8 mouse cellular contexts compared by ENCODE assay signal in genomic region chr17:86753130-86753821, GRCm38 (mm10). TPM values are rescaled to one million over a fixed set of nuclear protein-coding genes. Genes with fewer than 3 reads are reported as not detected.
DNase-seq lines count a peak whose midpoint lies in the region; ATAC-seq lines count a peak whose summit lies in the region.

Epas1 (plus strand) TSS chr17:86753700.

- peaks cover 23% of the 10 kb centered on the region for H3K4me1 ChIP-seq in hindbrain, embryonic 16.5 days (ENCODE audit: control insufficient read depth, insufficient read depth, low read depth, low read length)

- H3K4me3 ChIP-seq in hindbrain, embryonic 16.5 days (ENCODE audit: low read length), result peak within 1 kb of the TSS; percentile 53

- peak within 1 kb of the TSS; percentile 44; the same call in 1 of the 2 replicates for H3K27ac ChIP-seq in hindbrain, embryonic 16.5 days (ENCODE audit: low read depth, low read length)

- peaks cover 39% of the 10 kb centered on the region for H3K27me3 ChIP-seq in hindbrain, embryonic 16.5 days (replicated peaks; ENCODE audit: control insufficient read depth, insufficient read depth, low read length)

- H3K9ac ChIP-seq in hindbrain, embryonic 16.5 days (ENCODE audit: low read depth, low read length), result peak within 1 kb of the TSS; percentile 54

- peak; percentile 95 for DNase-seq in ZHBTc4 (ENCODE audit: low read depth, low spot score)
- peak; percentile 51 to 70 for DNase-seq in cerebellum, postnatal 4 days (ENCODE audit: low spot score in 2 of 2)
- DNase-seq in gastrocnemius, adult 8-10 months (ENCODE audit: low spot score in 2 of 2), result peak; percentile 84 to 88
- peak; percentile 51 to 54 for DNase-seq in left cerebral cortex, adult 18-20 months (ENCODE audit: low spot score in 2 of 2)
- DNase-seq in lung, postnatal 4 days, result peak; percentile 91 to 95
- DNase-seq in retina, embryonic 14.5 days (ENCODE audit: low spot score), result peak; percentile 87
- DNase-seq in thymus, postnatal 36 days, result peak; percentile 78 to 88

- peak; percentile 94 for ATAC-seq in hindbrain, embryonic 16.5 days

- H3K9me3 ChIP-seq in hindbrain, embryonic 16.5 days (ENCODE audit: control insufficient read depth, low read length), result no peaks in the 10 kb centered on the region

- under 1% methylated on average over 55 of the region's 60 CpGs for WGBS in hindbrain, embryonic 16.5 days

- peak within 1 kb of the TSS; percentile 97 for H3K4me2 ChIP-seq in hindbrain, embryonic 16.5 days (ENCODE audit: low read length)

- H3K36me3 ChIP-seq in hindbrain, embryonic 16.5 days (ENCODE audit: control insufficient read depth, insufficient read depth, low read length), result no peaks in the 10 kb centered on the region

RNA-seq across cellular contexts. Expression of gene Epas1, which starts in this region (rescaled TPM):
- 10 to 100 TPM; 79.9 to 95.6 (median 93.9) TPM for total RNA-seq in gastrocnemius, adult 8-10 months (2022)
- 5.7 and 8.4 TPM in 2 replicates for polyA plus RNA-seq in hindbrain, embryonic 16.5 days (2015; fragmentation: Nextera tagmentation; extraction: Ambion mirVana)
- 10 to 100 TPM; 80.4 to 85.4 TPM for total RNA-seq in left cerebral cortex, adult 18-20 months (2021)

Comparison
In these comparisons a context has a peak if more than half of its experiments do, and no peak if none do; other contexts are left out.
1. Peak in every context shown above with its lines: DNase-seq, ATAC-seq, H3K4me3 ChIP-seq and H3K27ac ChIP-seq.